Mouse (Mus musculus): Measurements from ENCODE around the gene Ccdc34.

DNA sequence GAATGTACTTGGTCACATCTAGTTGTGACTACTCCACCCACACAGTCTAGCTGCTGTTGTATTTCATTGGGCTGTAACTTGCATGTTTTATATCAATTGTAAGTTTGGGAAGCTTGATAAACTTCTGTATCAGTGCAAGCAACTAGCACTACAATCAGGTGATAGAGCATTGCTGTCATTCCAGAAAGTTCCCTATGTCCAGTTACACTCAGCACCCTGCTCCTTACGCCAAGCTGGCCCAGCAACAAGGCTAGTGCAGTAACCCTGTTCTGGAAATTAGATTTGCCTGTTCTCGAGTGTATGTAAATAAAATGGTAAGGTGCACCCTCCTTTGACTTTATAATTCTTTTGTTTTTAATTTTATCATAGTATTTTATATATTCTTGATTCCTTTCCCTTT is 19.6 kb downstream of the Ccdc34 start:
- TF ChIP-seq CTCF (conservative IDR thresholded peaks at IDR 0.05; ENCODE audit: low read length) = no peak
- TF ChIP-seq NANOG (IDR thresholded peaks at IDR 0.05; ENCODE audit: borderline replicate concordance, low read length) = no peak
- no peak for TF ChIP-seq POU5F1 (IDR thresholded peaks at IDR 0.05; ENCODE audit: borderline replicate concordance, low read length)

Data from E14TG2a.4 (cell line).